Mouse (Mus musculus): Measurements from ENCODE around the gene Nxpe3.

DNA sequence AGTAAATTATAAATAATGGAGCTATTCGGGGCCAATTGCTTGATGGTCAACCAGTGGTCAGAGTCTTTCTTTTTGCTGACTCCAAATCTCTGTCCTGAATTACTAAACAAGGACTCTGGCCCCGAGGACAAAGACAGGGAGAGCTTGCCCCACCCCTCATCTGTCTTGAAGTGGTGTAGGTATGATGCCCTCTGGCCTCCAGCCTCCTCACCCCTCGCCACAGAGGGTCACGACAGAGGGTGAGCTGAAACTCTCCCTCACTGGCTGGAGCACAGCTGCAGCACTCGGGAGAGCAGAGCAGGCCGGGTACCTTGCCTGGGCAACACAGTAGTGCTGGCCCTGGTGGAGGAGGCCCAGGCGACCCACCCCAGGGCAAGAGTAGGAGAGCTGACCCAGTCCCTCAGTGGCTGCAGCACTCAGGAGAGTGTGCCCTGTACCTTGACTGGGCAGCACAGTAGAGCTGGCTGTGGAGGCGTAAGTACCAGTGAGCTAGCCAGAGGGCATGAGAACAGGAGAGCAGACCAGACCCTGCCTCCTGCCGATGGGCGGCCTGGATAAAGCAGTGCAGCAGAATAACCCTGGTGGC is 15.2 kb upstream of the Nxpe3 start:
- no peak for TF ChIP-seq CTCF (IDR thresholded peaks at IDR 0.05)
- TF ChIP-seq EP300 (IDR thresholded peaks at IDR 0.05): no peak

Measured in lung, postnatal 0 days (tissue).